Mouse (Mus musculus) adrenal gland, postnatal 14 days (tissue): ENCODE measurements around the gene Vcan. TPM values are rescaled to one million over a fixed set of nuclear protein-coding genes. Genes with fewer than 3 reads are reported as not detected.

Experiments used
- total RNA-seq: library from RNA; stranded (reverse); gene quantifications from 2 replicates; pipeline ENCODE4 v1.2.3, GENCODE M21; 2021

Vcan gene
- total RNA-seq, 1 experiment from 2014 or later: 6.1 TPM

Other genes starting within 250 kb of the Vcan start
- gene Hapln1, start 202.7 kb downstream of the Vcan start, total RNA-seq: 5.7 and 6.3 TPM in 2 replicates